In genomic region chr6:52312558-52312915, GRCm38 (mm10) we compare ENCODE assay signal across 29 mouse cellular contexts. TPM values are rescaled to one million over a fixed set of nuclear protein-coding genes. Genes with fewer than 3 reads are reported as not detected.
DNase-seq lines count a peak whose midpoint lies in the region; ATAC-seq and TF ChIP-seq lines count a peak whose summit lies in the region.
"Had no signal": no experiment of that assay in that cellular context is flagged by ENCODE, and none has a peak within 500 bp of the region (broad histone marks: within the 10 kb centered on the region; RNA-seq: fewer than 3 reads in every experiment).

No protein-coding gene starts in this region.

- peaks cover 100% of the 10 kb centered on the region for H3K27me3 ChIP-seq in hindbrain, embryonic 10.5 days (ENCODE audit: insufficient read depth, poor library complexity, severe bottlenecking)
- peaks cover 74% of the 10 kb centered on the region for H3K27me3 ChIP-seq in hindbrain, embryonic 16.5 days (replicated peaks; ENCODE audit: control insufficient read depth, insufficient read depth, low read length)
- H3K27me3 ChIP-seq in neural tube, embryonic 15.5 days (replicated peaks), result peaks cover 93% of the 10 kb centered on the region
- H3K27me3 ChIP-seq in hindbrain, embryonic 14.5 days (ENCODE audit: control insufficient read depth, insufficient read depth, low read length), result peaks cover 95% of the 10 kb centered on the region
- peaks cover 88% of the 10 kb centered on the region for H3K27me3 ChIP-seq in limb, embryonic 14.5 days (ENCODE audit: control insufficient read depth, insufficient read depth, low read length)

- no peak overlapping the region for H3K27ac ChIP-seq in hindbrain, embryonic 10.5 days
- no peak overlapping the region for H3K27ac ChIP-seq in hindbrain, embryonic 16.5 days (ENCODE audit: low read depth, low read length)
- H3K27ac ChIP-seq in neural tube, embryonic 15.5 days (replicated peaks), result no peak overlapping the region
- 0 out of 2 replicates have a peak overlapping the region, but pooled peaks have one; percentile 58 for H3K27ac ChIP-seq in hindbrain, embryonic 14.5 days
- H3K27ac ChIP-seq in limb, embryonic 14.5 days (replicated peaks; ENCODE audit: low read depth, low read length), result no peak overlapping the region
- H3K27ac ChIP-seq: embryonic facial prominence, embryonic 15.5 days; kidney, postnatal 0 days; macrophage had no signal

- peaks cover 22% of the 10 kb centered on the region for H3K4me1 ChIP-seq in hindbrain, embryonic 10.5 days (replicated peaks)
- H3K4me1 ChIP-seq in hindbrain, embryonic 16.5 days (ENCODE audit: control insufficient read depth, insufficient read depth, low read depth, low read length), result peaks cover 7% of the 10 kb centered on the region
- peaks cover 16% of the 10 kb centered on the region for H3K4me1 ChIP-seq in neural tube, embryonic 15.5 days
- H3K4me1 ChIP-seq in hindbrain, embryonic 14.5 days (replicated peaks; ENCODE audit: control insufficient read depth, insufficient read depth, low read length), result 0 out of 2 replicates have a peak, but pooled peaks cover 3% of the 10 kb centered on the region
- peaks cover 22% of the 10 kb centered on the region for H3K4me1 ChIP-seq in limb, embryonic 14.5 days (ENCODE audit: control insufficient read depth, insufficient read depth, low read length)

- peak overlapping the region; percentile 18; the same call in 1 of the 2 replicates for H3K4me3 ChIP-seq in hindbrain, embryonic 10.5 days
- no peak overlapping the region for H3K4me3 ChIP-seq in hindbrain, embryonic 16.5 days (ENCODE audit: low read length)
- no peak overlapping the region for H3K4me3 ChIP-seq in neural tube, embryonic 15.5 days (replicated peaks)
- H3K4me3 ChIP-seq in hindbrain, embryonic 14.5 days (replicated peaks; ENCODE audit: low read length), result peak overlapping the region; percentile 25
- no peak overlapping the region for H3K4me3 ChIP-seq in limb, embryonic 14.5 days (replicated peaks; ENCODE audit: low read length)
- H3K4me3 ChIP-seq: embryonic facial prominence, embryonic 15.5 days; myocyte had no signal

- ATAC-seq in hindbrain, embryonic 16.5 days, result no peak
- no peak for ATAC-seq in neural tube, embryonic 15.5 days (ENCODE audit: low FRiP score)
- ATAC-seq in hindbrain, embryonic 14.5 days (ENCODE audit: low FRiP score), result no peak
- ATAC-seq in limb, embryonic 14.5 days (ENCODE audit: low FRiP score, low read depth), result no peak
- no peak for ATAC-seq in CD4-positive, CD25-positive, alpha-beta regulatory T cell, adult 4 months
- ATAC-seq: forebrain, embryonic 14.5 days; liver, postnatal 0 days; lung, postnatal 0 days had no signal

- no peak overlapping the region for H3K9ac ChIP-seq in hindbrain, embryonic 16.5 days (ENCODE audit: low read depth, low read length)
- no peak overlapping the region for H3K9ac ChIP-seq in neural tube, embryonic 15.5 days (replicated peaks)
- peak overlapping the region; percentile 20; the same call in 1 of the 2 replicates for H3K9ac ChIP-seq in hindbrain, embryonic 14.5 days
- no peak overlapping the region for H3K9ac ChIP-seq in limb, embryonic 14.5 days (ENCODE audit: low read depth, low read length, severe bottlenecking)
- H3K9ac ChIP-seq: embryonic facial prominence, embryonic 15.5 days; heart, embryonic 12.5 days; liver, postnatal 0 days had no signal

- peak; percentile 33 for DNase-seq in hindbrain, embryonic 10.5 days (ENCODE audit: low spot score)
- peak; percentile 39 for DNase-seq in neural tube, embryonic 10.5 days (ENCODE audit: extremely low spot score, low spot score)
- DNase-seq in hindbrain, embryonic 14.5 days (ENCODE audit: low spot score), result no peak
- no peak for DNase-seq in limb, embryonic 14.5 days (ENCODE audit: low spot score)
- no peak for DNase-seq in ovary, postnatal 10 days (ENCODE audit: low spot score)
- DNase-seq: adrenal gland, postnatal 10 days; B cell, adult 2 months; cerebellum, adult 9-11 months; gastrocnemius, postnatal 10 days; heart, adult 11 months; kidney, adult 2 months; layer of hippocampus, adult 9-11 months; liver, postnatal 0 days; right cerebral cortex, postnatal 25 days; spleen, adult 18-20 months had no signal

- WGBS in hindbrain, embryonic 10.5 days, result 2% methylated on average over 8 of the region's 8 CpGs
- 3% methylated on average over 8 of the region's 8 CpGs for WGBS in hindbrain, embryonic 16.5 days
- WGBS in neural tube, embryonic 15.5 days, result 3% methylated on average over 8 of the region's 8 CpGs
- WGBS in hindbrain, embryonic 14.5 days, result under 1% methylated on average over 8 of the region's 8 CpGs
- 15% methylated on average over 8 of the region's 8 CpGs for WGBS in limb, embryonic 14.5 days

- TF ChIP-seq POLR2A in limb, embryonic 14.5 days (IDR thresholded peaks at IDR 0.05; ENCODE audit: borderline replicate concordance, extremely low read depth, insufficient read depth, insufficient read length), result no peak

- no peaks in the 10 kb centered on the region for H3K9me3 ChIP-seq in hindbrain, embryonic 10.5 days
- no peaks in the 10 kb centered on the region for H3K9me3 ChIP-seq in hindbrain, embryonic 16.5 days (ENCODE audit: control insufficient read depth, low read length)
- no peaks in the 10 kb centered on the region for H3K9me3 ChIP-seq in neural tube, embryonic 15.5 days (replicated peaks)
- H3K9me3 ChIP-seq in hindbrain, embryonic 14.5 days (ENCODE audit: control insufficient read depth, low read length), result no peaks in the 10 kb centered on the region
- no peaks in the 10 kb centered on the region for H3K9me3 ChIP-seq in limb, embryonic 14.5 days (ENCODE audit: control insufficient read depth, low read length)
- H3K9me3 ChIP-seq: embryonic facial prominence, embryonic 15.5 days; heart, embryonic 12.5 days had no signal

- no peak overlapping the region for H3K4me2 ChIP-seq in hindbrain, embryonic 16.5 days (ENCODE audit: low read length)
- H3K4me2 ChIP-seq in neural tube, embryonic 15.5 days, result no peak overlapping the region
- H3K4me2 ChIP-seq in hindbrain, embryonic 14.5 days (replicated peaks), result peak overlapping the region; percentile 31
- H3K4me2 ChIP-seq in limb, embryonic 14.5 days (replicated peaks; ENCODE audit: low read depth, low read length, severe bottlenecking), result 0 out of 2 replicates have a peak overlapping the region, but pooled peaks have one; percentile 1
- H3K4me2 ChIP-seq: embryonic facial prominence, embryonic 15.5 days; liver, embryonic 11.5 days had no signal

- no peaks in the 10 kb centered on the region for H3K36me3 ChIP-seq in hindbrain, embryonic 10.5 days
- H3K36me3 ChIP-seq in hindbrain, embryonic 16.5 days (ENCODE audit: control insufficient read depth, insufficient read depth, low read length), result no peaks in the 10 kb centered on the region
- no peaks in the 10 kb centered on the region for H3K36me3 ChIP-seq in neural tube, embryonic 15.5 days
- no peaks in the 10 kb centered on the region for H3K36me3 ChIP-seq in hindbrain, embryonic 14.5 days (replicated peaks; ENCODE audit: control insufficient read depth, insufficient read depth)
- H3K36me3 ChIP-seq in limb, embryonic 14.5 days (ENCODE audit: control insufficient read depth, insufficient read depth, low read length), result no peaks in the 10 kb centered on the region
- H3K36me3 ChIP-seq: embryonic facial prominence, embryonic 15.5 days; heart, embryonic 12.5 days had no signal

RNA-seq across cellular contexts. Expression of gene Evx1, which starts 0.8 kb away (rescaled TPM):
- 2.3 and 4.3 TPM in 2 replicates for polyA plus RNA-seq in hindbrain, embryonic 10.5 days (2016; fragmentation: Nextera tagmentation; extraction: Ambion mirVana)
- polyA plus RNA-seq in hindbrain, embryonic 16.5 days (2015; fragmentation: Nextera tagmentation; extraction: Ambion mirVana), result 1.1 and 1.5 TPM in 2 replicates
- polyA plus RNA-seq in neural tube, embryonic 15.5 days (2015; fragmentation: Nextera tagmentation; extraction: Ambion mirVana), result 0.82 and 1.9 TPM in 2 replicates
- polyA plus RNA-seq in hindbrain, embryonic 14.5 days (2014; fragmentation: Nextera tagmentation; extraction: Ambion mirVana), result 3.4 and 4.1 TPM in 2 replicates
- polyA plus RNA-seq in limb, embryonic 14.5 days (2012; rRNA removed), result 0.64 and 0.93 TPM in 2 replicates
- polyA plus RNA-seq in limb, embryonic 14.5 days (2014; fragmentation: Nextera tagmentation; extraction: Ambion mirVana), result 0.18 and 0.44 TPM in 2 replicates
- not detected for polyA plus RNA-seq in CD4-positive, CD25-positive, alpha-beta regulatory T cell, adult 4 months (2017; shearing (Covaris generic))
- polyA plus RNA-seq: cortical plate, adult 2 months; embryonic facial prominence, embryonic 15.5 days; forebrain, embryonic 14.5 days; heart, embryonic 12.5 days; kidney, adult 2 months; kidney, postnatal 0 days; large intestine, adult 2 months; liver, postnatal 0 days; lung, postnatal 0 days; macrophage; myocyte had no signal

RNA-seq across cellular contexts. Expression of gene Hoxa13, which starts 51.9 kb away (rescaled TPM):
- not detected in 2 replicates for polyA plus RNA-seq in hindbrain, embryonic 10.5 days (2016; fragmentation: Nextera tagmentation; extraction: Ambion mirVana)
- not detected in 2 replicates for polyA plus RNA-seq in hindbrain, embryonic 16.5 days (2015; fragmentation: Nextera tagmentation; extraction: Ambion mirVana)
- polyA plus RNA-seq in neural tube, embryonic 15.5 days (2015; fragmentation: Nextera tagmentation; extraction: Ambion mirVana), result 0.08 and 0.26 TPM in 2 replicates
- polyA plus RNA-seq in hindbrain, embryonic 14.5 days (2014; fragmentation: Nextera tagmentation; extraction: Ambion mirVana), result not detected in 2 replicates
- polyA plus RNA-seq in limb, embryonic 14.5 days (2012; rRNA removed), result 26.0 and 37.6 TPM in 2 replicates
- polyA plus RNA-seq in limb, embryonic 14.5 days (2014; fragmentation: Nextera tagmentation; extraction: Ambion mirVana), result 16.0 and 24.1 TPM in 2 replicates
- not detected for polyA plus RNA-seq in CD4-positive, CD25-positive, alpha-beta regulatory T cell, adult 4 months (2017; shearing (Covaris generic))
- polyA plus RNA-seq: cortical plate, adult 2 months; forebrain, embryonic 14.5 days; heart, embryonic 12.5 days; kidney, adult 2 months; kidney, postnatal 0 days; large intestine, adult 2 months; liver, postnatal 0 days; lung, postnatal 0 days; macrophage; neural tube, embryonic 14.5 days had no signal

Comparison
In these comparisons a context has a peak if more than half of its experiments do, and no peak if none do; other contexts are left out.
1. DNase-seq: peak in hindbrain, embryonic 10.5 days (single experiment) and neural tube, embryonic 10.5 days (single experiment); none in hindbrain, embryonic 14.5 days (single experiment), limb, embryonic 14.5 days (single experiment) and ovary, postnatal 10 days (single experiment).
2. H3K4me3 ChIP-seq: peak in hindbrain, embryonic 10.5 days (single experiment) and hindbrain, embryonic 14.5 days (single experiment); none in hindbrain, embryonic 16.5 days (single experiment), neural tube, embryonic 15.5 days (single experiment) and limb, embryonic 14.5 days (single experiment).
3. H3K4me2 ChIP-seq: peak in hindbrain, embryonic 14.5 days (single experiment) and limb, embryonic 14.5 days (single experiment); none in hindbrain, embryonic 16.5 days (single experiment) and neural tube, embryonic 15.5 days (single experiment).
4. RNA of gene Hoxa13, which starts 51.9 kb away (polyA plus RNA-seq): 16.0 to 37.6 TPM in limb, embryonic 14.5 days; 0.08 to 0.26 TPM in neural tube, embryonic 15.5 days, not detected in hindbrain, embryonic 10.5 days, not detected in hindbrain, embryonic 16.5 days, not detected in hindbrain, embryonic 14.5 days and not detected in CD4-positive, CD25-positive, alpha-beta regulatory T cell, adult 4 months; every median in the first group is over 10 times any median in the second.